10 mouse cellular contexts compared by ENCODE assay signal in genomic region chr7:65095631-65096107, GRCm38 (mm10).
DNase-seq lines count a peak whose midpoint lies in the region; TF ChIP-seq lines count a peak whose summit lies in the region.
"Had no signal": no experiment of that assay in that cellular context is flagged by ENCODE, and none has a peak within 500 bp of the region (broad histone marks: within the 10 kb centered on the region; RNA-seq: fewer than 3 reads in every experiment).

No protein-coding gene starts in this region.

- TF ChIP-seq CTCF in lung, adult 2 months (IDR thresholded peaks at IDR 0.05; ENCODE audit: insufficient read depth, low read length): no peak

- 31% methylated on average over 5 of the region's 5 CpGs for WGBS in lung, adult 2 months

- peak; percentile 88 for DNase-seq in heart, adult 11 months
- DNase-seq in heart, postnatal 14 days: no peak
- peak; percentile 0 to 5 for DNase-seq in lung, adult 18-20 months
- DNase-seq in lung, adult 2 months: no peak
- DNase-seq in cerebellum, postnatal 36 days: peak; percentile 12 to 18
- peak; percentile 6 for DNase-seq in lung, postnatal 25 days (ENCODE audit: low spot score)
- no peak for DNase-seq in MN1 (ENCODE audit: low spot score)
- DNase-seq in B cell, adult 2 months: no peak
- DNase-seq: kidney, adult 8-10 months had no signal

- no peaks in the 10 kb centered on the region for H3K4me1 ChIP-seq in lung, adult 2 months (ENCODE audit: control insufficient read depth, insufficient read depth, low read length)
- H3K4me1 ChIP-seq: liver, embryonic 15.5 days had no signal

- intact Hi-C loops in heart, postnatal 14 days (cut with DNase I): no loop called here

- no peak overlapping the region for H3K4me3 ChIP-seq in lung, adult 2 months (replicated peaks; ENCODE audit: extremely low read depth, low read depth, low read length)
- H3K4me3 ChIP-seq: liver, embryonic 15.5 days had no signal

- no peak for TF ChIP-seq POLR2A in lung, adult 2 months (IDR thresholded peaks at IDR 0.05; ENCODE audit: borderline replicate concordance, extremely low read depth, low read depth, low read length)

Comparison
In these comparisons a context has a peak if more than half of its experiments do, and no peak if none do; other contexts are left out.
1. DNase-seq: peak in heart, adult 11 months (single experiment), lung, adult 18-20 months (2 of 2), cerebellum, postnatal 36 days (2 of 2) and lung, postnatal 25 days (single experiment); none in heart, postnatal 14 days (0 of 2), lung, adult 2 months (single experiment), MN1 (single experiment) and B cell, adult 2 months (0 of 2).